Mouse (Mus musculus): ENCODE results near the gene Tatdn3.

The Tatdn3 gene

DNA sequence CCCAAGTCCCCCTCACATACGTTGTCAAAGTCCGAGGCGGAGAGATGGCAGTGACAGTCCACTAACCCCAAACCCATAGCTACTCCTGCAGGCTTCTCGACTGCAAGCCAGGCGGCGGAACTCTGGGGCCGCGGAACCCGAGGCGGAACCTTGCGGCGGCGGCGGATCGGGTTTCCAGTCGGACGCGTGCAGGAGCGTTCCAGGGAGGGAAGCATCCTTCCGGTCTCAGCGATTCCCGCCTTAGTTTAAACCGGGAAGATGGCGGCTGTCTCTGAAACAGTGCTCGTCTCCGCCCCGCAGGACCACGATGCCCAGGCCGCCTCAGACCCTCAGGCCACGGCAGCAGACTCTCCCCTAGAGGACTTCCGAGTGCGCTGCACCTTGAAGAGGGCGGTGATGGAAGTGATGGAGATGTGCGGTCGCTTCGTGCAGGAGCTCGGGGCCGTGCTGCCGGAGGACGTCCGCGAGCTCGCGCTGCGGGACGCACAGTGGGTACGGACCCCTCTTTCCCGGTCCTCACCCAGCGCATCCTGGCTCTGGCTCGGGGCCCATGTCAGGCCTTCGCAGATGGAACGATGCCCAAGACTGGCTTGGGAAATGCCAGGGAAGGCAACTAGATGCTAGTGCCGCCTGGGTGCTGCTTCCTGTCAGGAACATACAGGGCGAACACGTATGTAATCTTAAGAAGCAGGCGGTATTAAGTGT is at the start of gene Tatdn3, which contains the start of gene Nsl1:
Tatdn3 (minus strand) TSS at position 152 of the 705 bp plus-strand sequence.
Nsl1 (plus strand) TSS at position 232 of the 705 bp plus-strand sequence.
- Histone ChIP-seq H3K27me3 (ENCODE audit: control insufficient read depth, insufficient read depth, low read length, poor library complexity, severe bottlenecking) (no peaks in the 10 kb centered on the region), H3K36me3 (ENCODE audit: control insufficient read depth, insufficient read depth, low read length, poor library complexity, severe bottlenecking) (no peaks in the 10 kb centered on the region)
- DNase-seq (ENCODE audit: low read depth, low spot score): peak; percentile 90

DNA sequence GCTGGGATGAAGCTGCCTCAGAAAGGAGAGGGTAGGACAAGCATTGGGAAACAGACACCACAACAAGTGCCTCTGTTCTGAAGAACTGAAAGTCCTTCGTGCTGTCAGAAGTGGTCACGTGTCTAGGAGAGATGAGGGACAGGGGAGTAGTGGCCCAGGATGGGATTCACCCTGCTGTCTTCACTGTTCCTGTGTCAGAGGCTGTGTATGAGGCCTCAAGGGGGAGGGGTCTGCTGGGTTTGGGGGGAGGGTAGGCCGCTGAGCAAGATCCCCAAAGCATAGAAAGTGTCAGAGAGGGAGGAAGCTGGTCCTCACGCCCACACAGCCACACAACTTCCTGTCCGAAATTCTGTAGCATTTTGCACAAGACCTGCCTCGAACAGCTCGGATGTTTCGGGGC is 48.4 kb upstream of the Tatdn3 start:
- Histone ChIP-seq H3K36me3 (ENCODE audit: control insufficient read depth, insufficient read depth, low read length, poor library complexity, severe bottlenecking) (no peaks in the 10 kb centered on the region), H3K27me3 (ENCODE audit: control insufficient read depth, insufficient read depth, low read length, poor library complexity, severe bottlenecking) (no peaks in the 10 kb centered on the region)
- peak; percentile 52 for DNase-seq (ENCODE audit: low read depth, low spot score)

DNA sequence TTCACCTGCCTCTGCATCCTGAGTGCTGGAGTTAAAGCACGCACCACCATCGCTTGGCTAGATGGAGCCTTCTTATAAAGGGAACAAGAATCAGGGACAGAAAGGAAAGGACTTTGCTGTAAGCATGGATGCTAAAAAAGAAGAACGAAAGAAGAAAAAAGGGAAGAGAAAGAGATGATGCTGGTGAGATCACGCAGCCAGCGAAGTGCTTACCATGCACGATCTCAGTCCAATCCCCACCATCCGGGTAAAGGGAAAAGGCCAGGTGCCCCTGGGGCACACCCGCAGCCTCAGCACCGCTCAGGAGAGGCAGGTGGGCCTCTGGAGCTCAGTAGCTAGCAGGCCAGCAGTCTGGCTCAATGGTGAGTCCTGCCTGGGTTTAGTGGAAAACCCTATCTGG is 47.2 kb upstream of the Tatdn3 start:
- no peaks in the 10 kb centered on the region for H3K36me3 ChIP-seq (ENCODE audit: control insufficient read depth, insufficient read depth, low read length, poor library complexity, severe bottlenecking)
- no peak for DNase-seq (ENCODE audit: low read depth, low spot score)
- no peaks in the 10 kb centered on the region for H3K27me3 ChIP-seq (ENCODE audit: control insufficient read depth, insufficient read depth, low read length, poor library complexity, severe bottlenecking)

DNA sequence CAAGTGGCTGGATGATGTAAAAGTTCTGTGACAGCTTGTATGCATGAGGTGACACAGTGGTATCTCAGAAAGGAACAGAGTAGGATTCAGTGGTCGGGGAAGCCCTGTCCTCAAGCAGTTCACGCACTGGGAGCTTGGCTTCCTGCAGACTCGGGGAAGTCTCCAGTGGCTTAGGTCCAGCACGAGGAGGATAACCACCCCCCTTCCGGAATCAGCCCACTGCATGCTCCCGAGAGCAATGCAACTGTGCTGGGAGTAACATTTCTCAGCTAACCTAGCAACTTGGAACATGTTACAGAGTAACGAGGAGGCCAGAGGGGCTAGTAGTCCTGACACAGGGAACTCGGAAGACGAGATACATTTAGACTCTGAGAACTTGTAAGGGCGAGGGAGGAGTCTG is 44.6 kb upstream of the Tatdn3 start:
- H3K27me3 ChIP-seq (ENCODE audit: control insufficient read depth, insufficient read depth, low read length, poor library complexity, severe bottlenecking): no peaks in the 10 kb centered on the region
- no peaks in the 10 kb centered on the region for H3K36me3 ChIP-seq (ENCODE audit: control insufficient read depth, insufficient read depth, low read length, poor library complexity, severe bottlenecking)
- no peak for DNase-seq (ENCODE audit: low read depth, low spot score)

DNA sequence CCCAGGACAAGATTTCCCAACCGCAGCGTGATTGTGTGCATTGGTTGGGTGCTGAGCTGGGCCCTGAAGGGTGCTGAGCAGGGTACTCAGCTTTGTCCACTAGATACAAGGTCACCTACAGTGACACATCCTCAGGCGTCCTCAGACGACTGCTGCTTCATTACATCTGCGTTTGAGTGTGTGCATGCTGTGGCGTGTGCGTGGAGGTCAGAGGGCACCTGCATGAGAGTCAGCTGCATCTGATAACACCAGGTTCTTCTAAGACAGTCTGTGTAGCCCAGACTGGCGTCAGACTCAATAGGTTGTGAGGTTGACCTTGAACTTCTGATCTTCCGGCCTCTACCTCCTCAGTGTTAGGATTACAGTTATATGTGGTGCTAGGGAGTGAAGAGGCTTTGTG is 42.5 kb upstream of the Tatdn3 start:
- Histone ChIP-seq H3K27me3 (ENCODE audit: control insufficient read depth, insufficient read depth, low read length, poor library complexity, severe bottlenecking) (no peaks in the 10 kb centered on the region), H3K36me3 (ENCODE audit: control insufficient read depth, insufficient read depth, low read length, poor library complexity, severe bottlenecking) (no peaks in the 10 kb centered on the region)
- DNase-seq (ENCODE audit: low read depth, low spot score): no peak

DNA sequence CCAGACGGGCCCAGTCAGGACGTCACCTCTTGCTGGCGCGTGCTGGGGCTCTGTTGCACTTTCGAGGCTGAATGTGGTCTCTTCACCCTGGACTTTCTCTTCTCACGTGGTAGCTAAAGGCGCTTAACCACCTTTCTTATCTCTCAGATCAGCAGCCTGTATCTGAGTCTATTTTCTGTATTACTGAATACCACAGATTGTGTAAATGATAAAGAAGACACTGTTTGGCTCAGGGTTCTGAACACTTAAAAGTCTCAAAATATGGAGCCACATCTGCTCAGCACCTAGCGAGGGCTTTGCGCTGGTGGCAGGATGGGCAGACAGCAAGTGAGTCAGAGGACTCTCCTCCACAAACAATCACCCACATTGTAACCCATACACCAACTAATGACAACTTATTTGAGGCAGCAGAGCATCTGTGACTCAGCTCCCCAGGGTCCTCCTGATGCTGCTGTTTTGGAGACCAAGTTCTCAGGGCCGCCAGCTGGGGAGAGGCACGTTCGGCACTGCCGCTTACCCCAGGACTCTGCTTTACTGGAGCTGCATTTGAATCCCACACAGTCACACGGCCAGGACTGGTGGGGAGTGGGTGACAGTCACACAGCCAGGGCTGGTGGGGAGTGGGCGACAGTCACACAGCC is 40.1 kb upstream of the Tatdn3 start:
- no peak for DNase-seq (ENCODE audit: low read depth, low spot score)
- Histone ChIP-seq H3K36me3 (ENCODE audit: control insufficient read depth, insufficient read depth, low read length, poor library complexity, severe bottlenecking) (no peaks in the 10 kb centered on the region), H3K27me3 (ENCODE audit: control insufficient read depth, insufficient read depth, low read length, poor library complexity, severe bottlenecking) (no peaks in the 10 kb centered on the region)

DNA sequence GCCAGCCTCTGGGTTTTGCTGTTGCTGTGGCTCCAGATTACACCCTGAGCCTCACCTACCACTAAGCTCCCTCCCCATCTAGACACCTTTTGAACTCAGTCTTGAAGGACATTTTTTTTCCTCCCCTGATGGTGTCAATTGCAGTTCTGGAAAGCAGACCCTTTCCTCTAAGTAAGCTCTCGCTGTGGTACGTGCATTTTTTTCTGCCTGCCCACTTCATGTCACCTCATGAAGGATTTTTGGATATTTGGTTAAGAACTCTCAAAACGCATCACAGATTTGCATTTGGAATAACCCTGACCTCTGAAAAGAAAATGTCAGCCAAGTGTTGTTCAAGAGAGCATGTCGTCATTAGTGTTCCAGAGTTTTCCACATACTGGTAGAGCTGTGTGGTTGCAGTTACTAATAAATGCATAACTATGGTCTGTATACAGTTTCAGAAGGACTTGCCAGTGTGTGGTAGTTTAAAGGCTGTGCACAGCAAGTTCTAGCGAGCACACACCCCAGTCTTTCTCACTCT is 37.1 kb upstream of the Tatdn3 start:
- H3K36me3 ChIP-seq (ENCODE audit: control insufficient read depth, insufficient read depth, low read length, poor library complexity, severe bottlenecking): no peaks in the 10 kb centered on the region
- no peaks in the 10 kb centered on the region for H3K27me3 ChIP-seq (ENCODE audit: control insufficient read depth, insufficient read depth, low read length, poor library complexity, severe bottlenecking)
- DNase-seq (ENCODE audit: low read depth, low spot score): no peak

DNA sequence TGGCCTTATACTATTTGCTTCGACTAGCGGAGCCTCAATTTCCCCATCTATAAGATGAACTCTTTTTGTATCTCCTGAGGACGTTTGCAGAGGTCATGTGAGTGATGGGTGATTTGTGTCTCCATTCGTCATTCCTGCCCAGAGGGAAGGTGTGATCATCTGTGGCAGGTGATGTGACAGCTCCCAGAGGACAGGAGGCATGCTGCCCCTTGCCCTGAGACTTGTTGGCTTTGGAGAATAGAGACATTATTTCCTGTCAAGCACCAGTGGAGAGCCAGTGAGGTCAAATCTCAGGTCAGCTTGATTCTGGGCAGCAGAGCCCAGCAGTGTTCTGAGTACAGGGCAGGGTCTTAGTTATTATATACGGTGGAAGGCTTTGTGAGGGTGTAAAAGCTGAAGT is 36.4 kb upstream of the Tatdn3 start:
- no peaks in the 10 kb centered on the region for H3K27me3 ChIP-seq (ENCODE audit: control insufficient read depth, insufficient read depth, low read length, poor library complexity, severe bottlenecking)
- no peak for DNase-seq (ENCODE audit: low read depth, low spot score)

DNA sequence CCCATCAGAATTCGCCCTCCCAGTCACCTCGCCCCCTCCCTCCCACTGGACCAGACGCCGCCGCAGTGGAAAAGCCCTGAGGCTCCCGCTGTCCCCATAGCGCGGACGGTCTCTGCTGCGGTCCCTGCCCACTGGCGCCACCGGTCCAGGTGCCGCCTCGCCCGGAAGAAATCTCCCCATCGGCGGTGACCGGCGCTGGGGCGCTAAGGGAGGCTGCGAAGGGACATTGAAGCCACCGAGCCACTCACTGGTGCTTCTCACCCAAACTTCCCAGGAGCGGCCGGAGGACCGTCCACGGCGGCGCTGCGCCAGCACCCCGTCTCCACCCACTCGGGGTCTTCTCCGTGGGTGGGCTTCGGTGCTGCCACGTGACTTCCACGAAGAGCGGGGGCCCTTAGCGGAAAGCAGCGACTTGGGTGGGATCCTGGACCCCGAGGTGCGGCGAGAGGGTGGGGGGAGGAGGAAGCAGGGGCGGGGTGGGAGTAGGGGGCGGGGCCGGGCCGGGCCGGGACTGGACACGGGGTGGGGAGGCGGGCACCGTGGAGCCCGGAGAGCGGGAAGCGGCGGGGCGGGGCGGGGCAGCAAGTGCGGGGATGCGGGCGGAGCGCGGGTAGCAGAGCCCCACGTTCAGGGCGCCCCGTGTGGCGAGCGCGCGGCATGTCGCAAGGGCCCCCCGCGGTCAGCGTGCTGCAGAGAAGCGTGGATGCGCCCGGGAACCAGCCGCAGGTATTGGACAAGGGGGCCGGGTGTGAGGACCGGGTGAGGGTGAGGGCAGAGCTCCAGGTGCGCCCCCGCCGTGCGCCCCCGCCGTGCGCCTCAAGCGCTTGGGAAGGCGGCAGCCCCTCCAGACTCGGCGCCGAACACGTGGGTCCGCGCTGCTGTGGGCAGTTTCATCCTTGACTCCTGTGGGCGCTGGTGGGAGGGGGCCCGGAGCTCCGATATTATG is 35.3 kb upstream of the Tatdn3 start, which contains the start of gene Batf3:
Batf3 (plus strand) TSS at position 46 of the 946 bp plus-strand sequence.
- no peaks in the 10 kb centered on the region for H3K36me3 ChIP-seq (ENCODE audit: control insufficient read depth, insufficient read depth, low read length, poor library complexity, severe bottlenecking)
- H3K27me3 ChIP-seq (ENCODE audit: control insufficient read depth, insufficient read depth, low read length, poor library complexity, severe bottlenecking): no peaks in the 10 kb centered on the region
- DNase-seq (ENCODE audit: low read depth, low spot score): peak; percentile 43

More for the DNA sequence above, 36.4 kb upstream of the Tatdn3 start:
- no peaks in the 10 kb centered on the region for H3K36me3 ChIP-seq (ENCODE audit: control insufficient read depth, insufficient read depth, low read length, poor library complexity, severe bottlenecking)

DNA sequence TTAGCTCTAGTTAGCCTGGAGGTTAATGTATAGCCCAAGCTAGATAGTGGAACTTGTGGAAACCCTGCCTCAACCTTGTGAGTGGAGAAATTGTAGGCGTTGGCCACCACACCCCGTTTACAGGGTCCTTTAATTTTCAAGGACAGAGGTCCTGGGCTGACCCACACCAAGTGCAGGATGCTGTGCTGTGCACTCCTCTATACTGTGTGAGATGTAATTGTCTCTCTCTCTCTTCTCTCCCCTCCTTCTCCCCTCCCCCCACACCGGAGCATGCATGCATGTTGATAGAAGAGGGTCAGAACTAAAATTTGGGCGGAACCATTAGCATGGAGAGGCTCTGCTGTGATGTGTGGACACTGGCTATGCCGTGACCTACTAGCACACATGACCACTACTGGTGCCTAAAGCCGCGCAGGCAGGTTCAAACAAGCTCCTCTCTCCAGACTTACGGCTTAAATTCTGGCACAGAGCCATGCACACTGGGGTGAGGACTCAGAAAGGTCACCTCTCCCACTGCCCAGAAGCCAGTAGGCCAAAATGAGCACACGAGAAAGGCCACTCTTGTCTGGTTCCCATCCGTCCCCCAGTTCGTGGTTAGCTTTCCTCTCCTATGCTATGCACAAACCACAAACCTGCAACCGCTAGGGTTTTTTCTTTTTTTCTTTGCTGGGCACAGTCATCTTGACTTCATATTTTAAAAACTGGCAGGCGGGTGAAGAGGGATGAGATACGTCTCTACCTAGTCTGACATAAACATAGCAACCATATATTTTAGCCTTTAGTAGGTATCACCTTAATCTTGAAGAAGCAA is 34.3 kb upstream of the Tatdn3 start:
- no peaks in the 10 kb centered on the region for H3K36me3 ChIP-seq (ENCODE audit: control insufficient read depth, insufficient read depth, low read length, poor library complexity, severe bottlenecking)
- DNase-seq (ENCODE audit: low read depth, low spot score): peak; percentile 17
- H3K27me3 ChIP-seq (ENCODE audit: control insufficient read depth, insufficient read depth, low read length, poor library complexity, severe bottlenecking): no peaks in the 10 kb centered on the region

DNA sequence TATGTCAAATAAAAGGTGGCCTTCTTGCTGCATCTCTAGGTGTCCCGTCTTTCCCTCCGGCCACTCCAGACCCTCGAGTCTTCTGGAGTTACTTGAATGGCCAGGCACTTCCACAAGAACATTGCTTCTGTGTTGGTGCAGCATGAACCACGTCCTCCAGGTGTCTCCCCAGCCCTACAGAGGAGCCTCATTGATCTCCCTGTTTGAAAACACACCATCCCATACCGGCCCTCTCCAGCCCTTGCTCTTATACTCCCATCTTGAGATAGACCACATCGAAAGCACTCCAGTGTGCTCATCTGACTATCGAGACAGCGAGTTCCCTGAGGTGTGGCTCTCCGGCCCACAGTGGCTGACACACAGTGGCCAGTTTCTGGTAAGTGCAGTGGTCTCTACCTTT is 32.3 kb upstream of the Tatdn3 start:
- Histone ChIP-seq H3K27me3 (ENCODE audit: control insufficient read depth, insufficient read depth, low read length, poor library complexity, severe bottlenecking) (no peaks in the 10 kb centered on the region), H3K36me3 (ENCODE audit: control insufficient read depth, insufficient read depth, low read length, poor library complexity, severe bottlenecking) (no peaks in the 10 kb centered on the region)
- peak; percentile 42 for DNase-seq (ENCODE audit: low read depth, low spot score)

DNA sequence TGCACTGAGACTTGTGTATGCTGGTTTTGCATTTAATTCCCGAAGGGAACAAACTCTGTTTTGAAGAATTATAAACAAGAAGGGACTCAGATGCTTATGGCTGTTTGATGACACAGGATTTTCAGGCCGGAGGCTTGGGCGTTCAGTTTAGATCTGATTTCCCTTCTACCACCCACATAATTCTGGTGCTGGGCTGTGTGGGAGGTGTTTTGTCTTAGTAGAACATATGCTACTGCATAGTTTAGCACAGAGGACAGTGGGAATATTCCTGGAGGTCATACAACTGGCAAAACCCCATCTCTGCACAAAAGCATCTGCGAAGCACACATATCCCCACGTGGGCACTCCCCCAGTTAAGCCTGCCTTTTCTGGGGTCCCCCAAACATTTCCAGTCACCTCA is 30.8 kb upstream of the Tatdn3 start:
- no peak for DNase-seq (ENCODE audit: low read depth, low spot score)
- H3K36me3 ChIP-seq (ENCODE audit: control insufficient read depth, insufficient read depth, low read length, poor library complexity, severe bottlenecking): no peaks in the 10 kb centered on the region
- H3K27me3 ChIP-seq (ENCODE audit: control insufficient read depth, insufficient read depth, low read length, poor library complexity, severe bottlenecking): no peaks in the 10 kb centered on the region

DNA sequence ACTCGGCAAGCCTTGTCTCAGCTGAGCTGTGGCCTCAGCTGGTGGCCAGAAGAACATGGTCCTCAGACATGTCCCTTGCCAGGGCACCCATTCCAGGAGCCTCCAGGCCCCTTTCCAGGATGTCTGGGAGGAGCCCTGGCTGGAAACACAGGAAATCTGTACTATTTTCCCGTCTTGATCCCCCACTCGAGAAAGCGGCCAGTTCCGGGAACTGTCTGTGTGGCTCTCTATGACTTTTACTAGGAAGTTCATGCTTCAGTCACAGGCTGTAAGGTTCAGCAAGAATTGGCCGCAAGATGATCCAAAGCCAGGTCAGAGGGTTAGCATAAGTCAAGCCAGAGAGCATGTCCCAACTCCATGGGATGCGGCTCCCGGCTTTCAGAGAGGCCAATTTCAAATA is 29.3 kb upstream of the Tatdn3 start:
- no peaks in the 10 kb centered on the region for H3K36me3 ChIP-seq (ENCODE audit: control insufficient read depth, insufficient read depth, low read length, poor library complexity, severe bottlenecking)
- H3K27me3 ChIP-seq (ENCODE audit: control insufficient read depth, insufficient read depth, low read length, poor library complexity, severe bottlenecking): no peaks in the 10 kb centered on the region
- no peak for DNase-seq (ENCODE audit: low read depth, low spot score)

DNA sequence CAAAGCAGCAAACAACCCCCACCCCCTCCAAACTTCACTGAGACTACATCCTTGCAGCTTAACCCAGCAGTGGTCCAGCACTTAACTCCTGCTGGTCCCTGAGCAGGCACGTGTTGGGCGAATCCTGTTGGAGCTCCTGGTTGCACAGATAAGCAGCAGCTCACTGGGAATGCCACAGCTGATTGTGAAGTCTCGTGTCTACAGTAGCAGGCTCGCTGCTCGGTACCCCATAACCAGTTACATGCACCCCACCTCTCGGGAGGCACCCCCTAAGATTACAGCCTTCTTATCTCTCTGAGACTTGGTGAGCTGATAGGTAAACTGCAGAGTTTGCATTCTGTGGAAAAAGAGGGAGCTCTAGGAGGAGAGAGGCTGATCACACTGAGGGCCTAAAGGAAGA is 26.6 kb upstream of the Tatdn3 start:
- no peak for DNase-seq (ENCODE audit: low read depth, low spot score)
- Histone ChIP-seq H3K36me3 (ENCODE audit: control insufficient read depth, insufficient read depth, low read length, poor library complexity, severe bottlenecking) (no peaks in the 10 kb centered on the region), H3K27me3 (ENCODE audit: control insufficient read depth, insufficient read depth, low read length, poor library complexity, severe bottlenecking) (no peaks in the 10 kb centered on the region)

All from splenic B cell, adult 2 months (primary cell).